Mouse (Mus musculus) midbrain, postnatal 0 days (tissue): ENCODE data around the gene Krtap4-13. TPM values are rescaled to one million over a fixed set of nuclear protein-coding genes. Genes with fewer than 3 reads are reported as not detected.
"Not testable (repeated sequence)": the region's sequence is repeated elsewhere in the genome, so short reads cannot be mapped to it uniquely, and the experiment has no call there.

Experiments used
- ATAC-seq: fragments of 200-750 bp; cut with Nextera tagmentation; 2 replicates; pipeline ENCODE4 v1.8.0; 2017; ENCODE audit warnings: moderate number of reproducible peaks, mild to moderate bottlenecking, moderate TSS enrichment, moderate library complexity; ENCODE audit not compliant: low FRiP score
- DNase-seq: peaks from one replicate; pipeline ENCODE4 v3.0.0-alpha.2; 2015; ENCODE audit warnings: low spot score
- H3K27ac ChIP-seq: fragments of 300-500 bp; sonication (generic); 2 replicates; pipeline ENCODE4 v1.5.1; 2014; ENCODE audit warnings: low read depth, mild to moderate bottlenecking, low read length, mixed read lengths
- H3K27me3 ChIP-seq: fragments of 300-500 bp; sonication (generic); 2 replicates; pipeline ENCODE4 v1.6.1; 2014; ENCODE audit warnings: low read length, control low read depth, mixed read lengths; ENCODE audit not compliant: insufficient read depth
- H3K36me3 ChIP-seq: fragments of 300-500 bp; sonication (generic); 2 replicates; pipeline ENCODE4 v1.6.1; 2014; ENCODE audit warnings: low read length, control low read depth, mixed read lengths; ENCODE audit not compliant: insufficient read depth
- H3K4me1 ChIP-seq: fragments of 300-500 bp; sonication (generic); 2 replicates; pipeline ENCODE4 v1.6.1; 2014; ENCODE audit warnings: mild to moderate bottlenecking, control low read depth, antibody characterized with exemption, low read length, mixed read lengths; ENCODE audit not compliant: insufficient read depth
- H3K4me2 ChIP-seq: fragments of 300-500 bp; sonication (generic); 2 replicates; pipeline ENCODE4 v1.6.1; 2014; ENCODE audit warnings: low read depth, mild to moderate bottlenecking, low read length, mixed read lengths; ENCODE audit not compliant: poor library complexity, severe bottlenecking
- H3K4me3 ChIP-seq: fragments of 300-500 bp; sonication (generic); 2 replicates; pipeline ENCODE4 v1.5.1; 2014; ENCODE audit warnings: low read depth, mild to moderate bottlenecking, low read length, moderate library complexity
- H3K9ac ChIP-seq: fragments of 300-500 bp; sonication (generic); replicated peaks from 2 replicates; pipeline ENCODE4 v1.6.1; 2014; ENCODE audit warnings: mild to moderate bottlenecking, low read length, moderate library complexity, mixed read lengths; ENCODE audit not compliant: poor library complexity, severe bottlenecking
- H3K9me3 ChIP-seq: fragments of 300-500 bp; sonication (generic); 2 replicates; pipeline ENCODE4 v1.6.1; 2016; ENCODE audit warnings: low read length, control low read depth
- CTCF ChIP-seq: IDR thresholded peaks from 2 replicates; pipeline ENCODE4 v1.5.1; 2016; ENCODE audit warnings: antibody characterized with exemption, mild to moderate bottlenecking
- WGBS: fragments of 180-500 bp; shearing (Covaris S2); extraction: QIAGEN DNeasy Blood & Tissue Kit; methylation state at CpG from one replicate; pipeline ENCODE4 v1.1.7; 2014; 5-methylcytosine and 5-hydroxymethylcytosine counted together
- polyA plus RNA-seq: library from polyadenylated mRNA; unstranded; fragments of >200 nt; fragmentation: Nextera tagmentation; extraction: Ambion mirVana; gene quantifications from 2 replicates; pipeline ENCODE4 v1.2.1, GENCODE M21; 2015
- total RNA-seq: library from RNA; depleted of rRNA; stranded (reverse); fragments of >200 nt; gene quantifications from 2 replicates; pipeline ENCODE4 v1.2.3, GENCODE M21; 2014; rRNA removed

Krtap4-13 gene
- total and polyA plus RNA-seq, 2 experiments from 2014 or later: not detected

DNA sequence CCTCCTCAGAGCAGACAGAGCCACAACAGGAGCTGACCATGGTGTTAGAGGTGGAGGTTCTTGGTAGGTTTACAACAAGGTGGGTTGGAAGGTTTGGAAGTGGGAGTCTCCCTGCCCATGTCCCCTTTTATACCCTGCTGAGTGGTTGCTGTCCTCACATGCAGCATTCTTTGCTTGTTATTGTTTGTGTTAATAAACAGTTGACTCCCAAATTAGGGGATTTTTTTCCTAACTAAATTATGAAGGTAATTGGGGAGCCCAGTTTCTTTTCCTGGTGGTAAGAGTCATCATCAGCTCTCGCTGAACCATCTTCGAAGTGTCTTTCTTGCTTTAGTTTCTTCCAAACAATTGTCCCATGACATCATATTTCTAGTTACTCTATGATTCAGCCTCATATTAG lies 29.1 kb downstream of the Krtap4-13 start, which contains the start of gene Krtap4-8:
Krtap4-8 (minus strand) TSS at position 101 of the 400 bp plus-strand sequence.
- WGBS: 93% methylated on average over 2 of the region's 2 CpGs
- ATAC-seq (no peak), DNase-seq (no peak)
- H3K4me2 ChIP-seq: no peak within 1 kb of the TSS
- H3K27ac ChIP-seq: no peak within 1 kb of the TSS
- no peaks in the 10 kb centered on the region for H3K9me3 ChIP-seq
- no peaks in the 10 kb centered on the region for H3K27me3 ChIP-seq
- H3K36me3 ChIP-seq: no peaks in the 10 kb centered on the region
- no peak within 1 kb of the TSS for H3K4me3 ChIP-seq
- no peak within 1 kb of the TSS for H3K9ac ChIP-seq
- no peaks in the 10 kb centered on the region for H3K4me1 ChIP-seq
- no peak for TF ChIP-seq CTCF

DNA sequence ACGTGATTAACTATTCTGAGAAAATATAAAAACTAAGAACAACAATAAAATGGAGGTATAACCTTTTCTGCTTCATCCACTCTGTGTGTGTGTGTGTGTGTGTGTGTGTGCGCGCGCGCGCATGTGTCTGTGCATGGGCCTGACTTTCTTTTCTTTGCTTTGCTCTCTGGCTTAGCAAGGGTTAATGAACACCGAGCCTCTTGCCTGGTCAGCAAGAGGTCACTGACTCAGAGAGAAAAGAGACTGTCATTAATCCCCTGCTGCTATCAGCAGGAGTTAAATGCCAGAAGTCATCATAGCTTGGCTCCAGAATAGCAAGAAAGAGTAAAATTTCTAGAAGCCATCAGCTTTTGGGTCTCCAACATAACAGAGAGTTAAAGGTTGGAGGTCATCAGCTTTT lies 31.3 kb downstream of the Krtap4-13 start:
- no peaks in the 10 kb centered on the region for H3K4me1 ChIP-seq
- no peak for TF ChIP-seq CTCF
- no peak overlapping the region for H3K4me2 ChIP-seq
- DNase-seq: no peak
- no peak for ATAC-seq
- H3K27ac ChIP-seq: no peak overlapping the region
- WGBS: 63% methylated on average over 7 of the region's 7 CpGs
- H3K9ac ChIP-seq: no peak overlapping the region
- no peaks in the 10 kb centered on the region for H3K27me3 ChIP-seq
- H3K4me3 ChIP-seq: no peak overlapping the region
- no peaks in the 10 kb centered on the region for H3K36me3 ChIP-seq
- no peaks in the 10 kb centered on the region for H3K9me3 ChIP-seq

DNA sequence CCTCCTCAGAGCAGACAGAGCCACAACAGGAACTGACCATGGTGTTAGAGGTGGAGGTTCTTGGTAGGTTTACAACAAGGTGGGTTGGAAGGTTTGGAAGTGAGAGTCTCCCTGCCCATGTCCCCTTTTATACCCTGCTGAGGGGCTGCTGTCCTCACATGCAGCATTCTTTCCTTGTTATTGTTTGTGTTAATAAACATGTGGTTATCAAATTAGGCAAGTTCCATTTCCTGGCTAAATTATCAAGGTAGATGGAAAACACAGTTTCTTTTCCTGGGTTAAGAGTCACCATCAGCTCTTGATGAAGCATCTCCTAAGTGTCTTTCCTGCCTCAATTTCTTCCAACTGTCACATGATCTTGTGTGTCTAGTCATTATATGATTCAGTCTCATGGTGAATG lies 36.9 kb downstream of the Krtap4-13 start, which contains the start of gene Gm11595:
Gm11595 (minus strand) TSS at position 101 of the 400 bp plus-strand sequence.
- not testable (repeated sequence) for H3K9me3 ChIP-seq, H3K9ac ChIP-seq, H3K27ac ChIP-seq, DNase-seq, ATAC-seq, H3K4me1 ChIP-seq, H3K4me3 ChIP-seq, H3K4me2 ChIP-seq, H3K36me3 ChIP-seq, H3K27me3 ChIP-seq

DNA sequence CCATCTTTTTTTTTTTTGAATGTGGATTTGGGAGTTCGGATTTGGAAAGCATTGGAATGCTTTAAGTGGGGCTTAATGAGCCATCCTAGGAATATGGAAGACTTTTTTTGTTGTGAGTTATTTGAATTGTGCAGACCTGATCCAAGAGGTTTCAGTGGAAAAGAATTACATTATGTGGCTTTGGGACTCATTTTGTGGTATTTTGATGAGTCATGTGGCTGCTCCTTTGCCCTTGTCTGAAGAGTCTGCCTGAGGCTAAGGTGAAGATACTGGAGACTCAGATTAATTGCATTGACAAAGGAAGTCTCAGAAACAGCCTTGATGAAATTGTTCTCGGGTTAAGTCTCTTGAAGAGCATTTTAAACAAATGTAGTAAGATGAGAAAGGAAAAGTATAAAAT lies 41.3 kb downstream of the Krtap4-13 start:
- H3K4me3 ChIP-seq: no peak overlapping the region
- H3K4me2 ChIP-seq: no peak overlapping the region
- no peaks in the 10 kb centered on the region for H3K27me3 ChIP-seq
- no peak overlapping the region for H3K9ac ChIP-seq
- no peaks in the 10 kb centered on the region for H3K36me3 ChIP-seq
- ATAC-seq: no peak
- no peak overlapping the region for H3K27ac ChIP-seq
- WGBS: 83% methylated on average over 2 of the region's 2 CpGs
- H3K4me1 ChIP-seq: no peaks in the 10 kb centered on the region
- H3K9me3 ChIP-seq: no peaks in the 10 kb centered on the region
- DNase-seq: no peak
- no peak for TF ChIP-seq CTCF

Other genes starting within 250 kb of the Krtap4-13 start
Only the 30 nearest of the 41 such genes appear.
- not detected in 2 replicates for gene Krtap2-4, start 195.0 kb downstream of the Krtap4-13 start, total RNA-seq
- not detected in 2 replicates for gene Krtap2-4, start 195.0 kb downstream of the Krtap4-13 start, polyA plus RNA-seq
- not detected in 2 replicates for gene Gm11562, start 189.5 kb downstream of the Krtap4-13 start, total RNA-seq
- gene Gm11562, start 189.5 kb downstream of the Krtap4-13 start, polyA plus RNA-seq: not detected in 2 replicates
- gene Krtap4-1, start 181.7 kb downstream of the Krtap4-13 start, total RNA-seq: not detected in 2 replicates
- gene Krtap4-1, start 181.7 kb downstream of the Krtap4-13 start, polyA plus RNA-seq: not detected in 2 replicates
- not detected in 2 replicates for gene Krtap4-2, start 174.8 kb downstream of the Krtap4-13 start, total RNA-seq
- not detected in 2 replicates for gene Krtap4-2, start 174.8 kb downstream of the Krtap4-13 start, polyA plus RNA-seq
- gene Krtap4-7, start 165.8 kb downstream of the Krtap4-13 start, total RNA-seq: not detected in 2 replicates
- gene Krtap4-7, start 165.8 kb downstream of the Krtap4-13 start, polyA plus RNA-seq: not detected in 2 replicates
- not detected in 2 replicates for gene Gm11555, start 159.7 kb downstream of the Krtap4-13 start, total RNA-seq
- not detected in 2 replicates for gene Gm11555, start 159.7 kb downstream of the Krtap4-13 start, polyA plus RNA-seq
- not detected in 2 replicates for gene Gm11563, start 150.9 kb downstream of the Krtap4-13 start, total RNA-seq
- not detected in 2 replicates for gene Gm11563, start 150.9 kb downstream of the Krtap4-13 start, polyA plus RNA-seq
- gene Krtap4-6, start 143.9 kb downstream of the Krtap4-13 start, total RNA-seq: not detected in 2 replicates
- not detected in 2 replicates for gene Krtap4-6, start 143.9 kb downstream of the Krtap4-13 start, polyA plus RNA-seq
- gene Gm14190, start 119.2 kb downstream of the Krtap4-13 start, total RNA-seq: not detected in 2 replicates
- gene Gm14190, start 119.2 kb downstream of the Krtap4-13 start, polyA plus RNA-seq: not detected in 2 replicates
- not detected in 2 replicates for gene Gm14180, start 75.6 kb downstream of the Krtap4-13 start, total RNA-seq
- not detected in 2 replicates for gene Gm14180, start 75.6 kb downstream of the Krtap4-13 start, polyA plus RNA-seq
- gene Gm11595, start 37.0 kb downstream of the Krtap4-13 start, total RNA-seq: not detected in 2 replicates
- not detected in 2 replicates for gene Gm11595, start 37.0 kb downstream of the Krtap4-13 start, polyA plus RNA-seq
- gene Krtap4-8, start 29.2 kb downstream of the Krtap4-13 start, total RNA-seq: not detected in 2 replicates
- not detected in 2 replicates for gene Krtap4-8, start 29.2 kb downstream of the Krtap4-13 start, polyA plus RNA-seq
- gene Krtap4-9, start 24.7 kb downstream of the Krtap4-13 start, total RNA-seq: not detected in 2 replicates
- gene Krtap4-9, start 24.7 kb downstream of the Krtap4-13 start, polyA plus RNA-seq: not detected in 2 replicates
- not detected in 2 replicates for gene Gm11596, start 16.4 kb downstream of the Krtap4-13 start, total RNA-seq
- gene Gm11596, start 16.4 kb downstream of the Krtap4-13 start, polyA plus RNA-seq: not detected in 2 replicates
- gene Gm11569, start 11.0 kb downstream of the Krtap4-13 start, total RNA-seq: not detected in 2 replicates
- not detected in 2 replicates for gene Gm11569, start 11.0 kb downstream of the Krtap4-13 start, polyA plus RNA-seq
- gene Gm11554, start 5.4 kb downstream of the Krtap4-13 start, total RNA-seq: not detected in 2 replicates
- not detected in 2 replicates for gene Gm11554, start 5.4 kb downstream of the Krtap4-13 start, polyA plus RNA-seq
- gene Gm11564, start 5.8 kb upstream of the Krtap4-13 start, total RNA-seq: not detected in 2 replicates
- not detected in 2 replicates for gene Gm11564, start 5.8 kb upstream of the Krtap4-13 start, polyA plus RNA-seq
- not detected in 2 replicates for gene 2300003K06Rik, start 28.2 kb upstream of the Krtap4-13 start, total RNA-seq
- gene 2300003K06Rik, start 28.2 kb upstream of the Krtap4-13 start, polyA plus RNA-seq: not detected in 2 replicates
- gene Krtap4-16, start 41.7 kb upstream of the Krtap4-13 start, total RNA-seq: not detected in 2 replicates
- not detected in 2 replicates for gene Krtap4-16, start 41.7 kb upstream of the Krtap4-13 start, polyA plus RNA-seq
- not detected in 2 replicates for gene Gm11568, start 48.0 kb upstream of the Krtap4-13 start, total RNA-seq
- gene Gm11568, start 48.0 kb upstream of the Krtap4-13 start, polyA plus RNA-seq: not detected in 2 replicates
- gene Gm11559, start 54.6 kb upstream of the Krtap4-13 start, total RNA-seq: not detected in 2 replicates
- not detected in 2 replicates for gene Gm11559, start 54.6 kb upstream of the Krtap4-13 start, polyA plus RNA-seq
- not detected in 2 replicates for gene Krtap9-1, start 63.5 kb upstream of the Krtap4-13 start, total RNA-seq
- gene Krtap9-1, start 63.5 kb upstream of the Krtap4-13 start, polyA plus RNA-seq: not detected in 2 replicates
- not detected in 2 replicates for gene Gm11567, start 69.3 kb upstream of the Krtap4-13 start, total RNA-seq
- gene Gm11567, start 69.3 kb upstream of the Krtap4-13 start, polyA plus RNA-seq: not detected in 2 replicates
- not detected in 2 replicates for gene Krtap31-1, start 98.0 kb upstream of the Krtap4-13 start, total RNA-seq
- not detected in 2 replicates for gene Krtap31-1, start 98.0 kb upstream of the Krtap4-13 start, polyA plus RNA-seq
- not detected in 2 replicates for gene Gm11565, start 104.9 kb upstream of the Krtap4-13 start, total RNA-seq
- gene Gm11565, start 104.9 kb upstream of the Krtap4-13 start, polyA plus RNA-seq: not detected in 2 replicates
- not detected in 2 replicates for gene Krtap31-2, start 126.4 kb upstream of the Krtap4-13 start, total RNA-seq
- gene Krtap31-2, start 126.4 kb upstream of the Krtap4-13 start, polyA plus RNA-seq: not detected in 2 replicates
- not detected in 2 replicates for gene Krtap9-5, start 138.6 kb upstream of the Krtap4-13 start, total RNA-seq
- gene Krtap9-5, start 138.6 kb upstream of the Krtap4-13 start, polyA plus RNA-seq: not detected in 2 replicates
- gene Krtap29-1, start 169.2 kb upstream of the Krtap4-13 start, total RNA-seq: not detected in 2 replicates
- not detected in 2 replicates for gene Krtap29-1, start 169.2 kb upstream of the Krtap4-13 start, polyA plus RNA-seq
- not detected in 2 replicates for gene Krtap16-1, start 176.7 kb upstream of the Krtap4-13 start, total RNA-seq
- gene Krtap16-1, start 176.7 kb upstream of the Krtap4-13 start, polyA plus RNA-seq: not detected in 2 replicates
- gene Krtap17-1, start 184.1 kb upstream of the Krtap4-13 start, total RNA-seq: 0.22 and 1.4 TPM in 2 replicates
- gene Krtap17-1, start 184.1 kb upstream of the Krtap4-13 start, polyA plus RNA-seq: 1.7 TPM in 2 replicates